Mouse (Mus musculus) kidney, adult 18-20 months (tissue): Measurements from ENCODE around the gene Tm4sf5.
A peak's percentile ranks its signal among the peaks of the same experiment; 100 is the strongest.
"Not testable (repeated sequence)": the region's sequence is repeated elsewhere in the genome, so short reads cannot be mapped to it uniquely, and the experiment has no call there.

Experiments used
- DNase-seq: peaks from one replicate; pipeline ENCODE4 v3.0.0; 2021

Gene Tm4sf5

DNA sequence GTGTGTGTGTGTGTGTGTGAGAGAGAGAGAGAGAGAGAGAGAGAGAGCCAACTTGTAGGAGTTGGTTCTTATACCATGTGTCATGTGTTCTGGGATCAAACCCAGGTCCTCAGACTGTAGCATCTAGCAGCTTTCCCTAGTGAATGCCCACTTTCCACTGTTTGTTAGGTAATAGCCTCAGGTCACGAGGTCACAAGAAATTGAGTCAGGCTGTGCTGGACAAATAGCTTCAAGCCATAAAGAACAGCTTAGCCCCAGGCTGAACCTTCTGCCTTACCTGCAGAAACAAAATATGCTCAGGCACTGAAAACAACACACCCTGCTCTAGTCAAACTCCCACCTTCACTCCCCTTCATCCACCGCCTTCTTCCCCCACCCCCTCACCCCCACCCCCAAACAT is 6.2 kb downstream of the Tm4sf5 start:
- no peak for DNase-seq

DNA sequence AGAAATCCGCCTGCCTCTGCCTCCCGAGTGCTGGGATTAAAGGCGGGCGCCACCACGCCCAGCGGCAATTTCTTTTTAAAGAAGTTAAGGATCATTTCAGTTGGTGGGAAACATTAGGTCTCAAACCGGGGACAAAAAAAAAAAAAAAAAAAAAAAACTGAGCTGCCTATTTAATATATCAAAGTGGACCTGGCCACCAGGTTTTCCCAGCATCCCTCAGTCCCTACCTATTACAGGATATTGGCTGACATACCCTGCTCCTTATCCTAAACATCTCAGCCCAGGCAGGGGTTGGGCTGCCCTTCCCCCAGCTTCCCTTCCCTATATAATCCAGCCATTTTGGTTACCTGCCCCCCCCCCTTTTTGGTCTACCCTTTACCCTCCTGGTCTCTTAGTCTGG is 6.8 kb downstream of the Tm4sf5 start:
- DNase-seq, result no peak

- DNase-seq, result no peak
Observed at GRCm38 (mm10) chr11:70512709-70513342, 7.8 kb downstream of the Tm4sf5 start.

DNA sequence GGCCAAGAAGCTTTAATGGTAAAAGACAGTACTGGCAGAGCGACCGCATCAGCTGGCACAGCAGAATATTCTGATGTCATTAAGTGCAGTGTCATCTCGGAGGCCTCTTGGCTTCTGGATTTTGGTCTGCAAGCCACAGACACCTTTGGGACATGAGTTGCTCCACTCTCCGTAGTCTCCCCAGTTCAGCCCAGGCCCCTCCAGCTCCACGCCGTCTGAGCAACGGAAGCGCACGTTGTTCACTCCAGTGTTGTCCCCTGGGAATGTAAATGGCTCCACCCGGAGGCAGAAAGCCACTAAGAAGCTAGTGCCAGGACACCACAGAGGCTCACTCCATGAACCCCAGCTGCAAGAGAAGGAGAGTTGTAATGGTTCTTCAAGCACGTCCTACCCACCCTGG is 8.5 kb downstream of the Tm4sf5 start:
- DNase-seq, result no peak

GRCm38 (mm10) chr11:70514288-70514687 is 9.2 kb downstream of the Tm4sf5 start, which contains the start of gene Vmo1:
Gene Vmo1 (minus strand): TSS chr11:70514616.
- no peak for DNase-seq

- peak; percentile 31 for DNase-seq
Observed at GRCm38 (mm10) chr11:70516352-70516751, 11.3 kb downstream of the Tm4sf5 start.

GRCm38 (mm10) chr11:70518436-70518835 is 13.4 kb downstream of the Tm4sf5 start:
- DNase-seq, result no peak

GRCm38 (mm10) chr11:70518923-70519322 is 13.9 kb downstream of the Tm4sf5 start, which contains the start of gene Gltpd2:
Gene Gltpd2 (plus strand): TSS chr11:70519196.
- DNase-seq, result no peak

- DNase-seq, result peak; percentile 52
Observed at GRCm38 (mm10) chr11:70520178-70520769, 15.2 kb downstream of the Tm4sf5 start.

DNA sequence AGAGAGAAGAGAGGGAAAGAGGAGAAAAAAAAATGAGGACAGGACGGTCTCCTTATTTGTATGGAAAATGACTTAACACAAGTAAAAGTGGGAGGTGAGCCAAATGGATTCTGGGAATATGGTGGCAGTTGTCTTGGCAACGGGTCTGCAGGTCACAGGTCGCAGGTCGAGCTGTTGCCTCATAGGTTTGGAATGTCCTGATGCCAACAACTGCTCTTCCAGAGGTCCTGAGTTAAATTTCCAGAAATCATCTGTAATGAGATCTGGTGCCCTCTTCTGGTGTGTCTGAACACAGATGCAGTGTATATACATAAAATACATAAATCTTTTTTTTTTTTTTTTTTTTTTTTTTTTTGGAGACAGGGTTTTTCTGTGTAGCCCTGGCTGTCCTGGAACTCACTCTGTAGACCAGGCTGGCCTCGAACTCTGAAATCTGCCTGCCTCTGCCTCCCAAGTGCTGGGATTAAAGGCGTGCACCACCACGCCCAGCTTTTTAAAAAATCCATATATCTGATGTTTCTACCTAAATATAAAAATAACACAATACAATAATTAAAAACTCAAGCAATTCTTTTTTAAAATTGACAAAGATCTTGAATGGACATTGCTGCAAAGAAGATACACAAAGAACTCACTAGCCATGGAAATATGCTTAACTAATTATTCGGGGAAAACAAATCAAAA is 18.4 kb downstream of the Tm4sf5 start:
- DNase-seq, result not testable (repeated sequence)

DNA sequence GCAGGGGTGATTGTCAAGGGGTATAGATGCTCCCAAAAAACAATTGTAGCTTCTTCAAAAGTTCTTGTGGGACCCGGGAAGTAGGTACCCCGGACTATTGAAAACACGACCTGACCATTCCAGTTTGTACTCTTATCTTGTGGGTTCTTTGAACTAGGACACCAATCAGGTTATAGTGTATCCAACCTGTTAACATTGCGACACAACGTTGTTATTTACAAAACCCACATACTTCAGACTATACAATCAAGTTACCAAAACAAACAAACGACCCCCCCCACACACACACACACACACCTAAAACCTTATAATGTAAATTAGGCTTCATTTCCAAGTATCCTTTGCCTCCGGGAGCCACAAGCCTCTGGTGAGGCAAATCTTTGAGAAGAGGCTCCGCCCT is 19.7 kb downstream of the Tm4sf5 start:
- no peak for DNase-seq

- peak; percentile 90 for DNase-seq
Observed at GRCm38 (mm10) chr11:70525184-70525678, 20.2 kb downstream of the Tm4sf5 start, which contains the start of gene Psmb6. Gene Psmb6 (plus strand): TSS chr11:70525367.

DNA sequence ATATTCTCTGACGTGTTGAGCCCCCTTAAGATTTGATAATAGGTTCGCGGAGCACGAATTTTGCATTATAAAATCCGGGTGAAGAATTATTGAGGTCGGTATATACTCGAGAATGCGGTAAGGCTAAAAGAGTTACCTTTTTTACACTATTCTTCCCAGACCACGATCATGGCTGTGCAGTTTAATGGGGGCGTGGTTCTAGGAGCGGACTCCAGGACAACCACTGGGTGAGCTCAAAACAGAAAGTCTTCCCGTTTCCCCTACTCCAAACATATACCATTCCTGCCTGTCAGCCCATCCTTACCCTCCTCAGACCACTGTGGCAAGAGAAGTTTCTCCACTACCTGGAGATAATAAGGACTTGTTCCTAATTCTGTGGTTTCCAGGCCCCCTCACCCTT is 20.7 kb downstream of the Tm4sf5 start:
- no peak for DNase-seq

GRCm38 (mm10) chr11:70526211-70526610 is 21.2 kb downstream of the Tm4sf5 start:
- DNase-seq, result no peak

- DNase-seq, result no peak
Observed at GRCm38 (mm10) chr11:70528610-70529009, 23.6 kb downstream of the Tm4sf5 start.

DNA sequence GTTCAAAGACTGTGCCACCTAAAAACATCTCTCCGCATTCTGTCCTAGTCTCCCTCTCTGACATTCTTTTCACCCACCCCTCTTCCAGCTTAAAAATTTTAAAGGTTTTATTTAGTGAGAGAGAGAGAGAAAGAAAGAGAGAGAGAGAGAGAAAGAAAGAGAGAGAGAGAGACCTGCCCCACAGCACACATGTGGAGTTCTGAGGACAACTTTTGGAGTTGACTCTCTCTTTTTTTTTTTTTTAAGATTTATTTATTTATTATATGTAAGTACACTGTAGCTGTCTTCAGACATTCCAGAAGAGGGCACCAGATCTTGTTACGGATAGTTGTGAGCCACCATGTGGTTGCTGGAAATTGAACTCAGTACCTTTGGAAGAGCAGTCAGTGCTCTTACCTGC is 26.0 kb downstream of the Tm4sf5 start:
- DNase-seq, result not testable (repeated sequence)

DNA sequence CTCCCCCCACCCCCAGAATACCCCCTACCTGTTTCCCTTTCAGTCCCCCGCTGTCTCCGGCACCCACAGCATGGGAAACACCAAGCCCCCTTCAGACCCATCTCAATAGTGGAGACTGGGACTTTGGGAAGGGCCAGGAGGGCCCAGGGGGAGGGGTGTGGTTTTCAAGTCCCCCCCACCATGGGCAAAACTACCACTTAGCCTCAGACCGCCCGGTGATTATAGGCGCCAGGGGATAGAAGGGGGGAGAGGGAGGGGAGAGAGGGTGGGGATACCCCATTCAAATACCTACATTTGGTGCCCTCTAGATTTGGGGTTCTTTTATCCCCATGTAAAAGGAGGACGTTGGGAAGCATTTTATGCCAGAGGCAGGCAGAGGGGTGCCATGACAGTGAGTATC is 27.8 kb downstream of the Tm4sf5 start, which contains the start of gene Gm40193:
Gm40193 (minus strand) TSS at position 101 of the 400 bp plus-strand sequence.
- no peak for DNase-seq

- no peak for DNase-seq
Observed at GRCm38 (mm10) chr11:70539423-70539822, 34.4 kb downstream of the Tm4sf5 start.

GRCm38 (mm10) chr11:70539877-70540587 is 35.0 kb downstream of the Tm4sf5 start, which contains the start of gene Pld2:
Gene Pld2 (plus strand): TSS chr11:70540064.
- DNase-seq, result peak; percentile 87

DNA sequence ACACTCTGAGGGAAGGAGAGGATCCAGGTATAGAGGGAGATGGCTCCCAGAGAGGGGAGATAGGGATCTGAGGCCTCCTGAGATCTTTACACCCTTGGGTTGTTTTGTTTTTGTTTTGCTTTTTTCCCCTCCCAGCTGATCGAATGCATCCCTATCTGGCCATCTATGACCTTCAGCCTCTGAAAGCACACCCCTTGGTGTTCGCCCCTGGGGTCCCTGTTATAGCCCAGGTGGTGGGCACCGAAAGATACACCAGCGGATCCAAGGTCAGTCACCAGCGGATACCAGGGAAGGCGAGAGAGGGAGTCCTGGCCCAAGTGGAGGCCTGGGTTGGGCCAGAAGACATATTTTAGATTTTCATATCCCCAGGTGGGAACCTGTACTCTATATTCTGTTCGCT is 35.9 kb downstream of the Tm4sf5 start:
- DNase-seq, result no peak

- no peak for DNase-seq
Observed at GRCm38 (mm10) chr11:70541415-70541814, 36.4 kb downstream of the Tm4sf5 start.

DNA sequence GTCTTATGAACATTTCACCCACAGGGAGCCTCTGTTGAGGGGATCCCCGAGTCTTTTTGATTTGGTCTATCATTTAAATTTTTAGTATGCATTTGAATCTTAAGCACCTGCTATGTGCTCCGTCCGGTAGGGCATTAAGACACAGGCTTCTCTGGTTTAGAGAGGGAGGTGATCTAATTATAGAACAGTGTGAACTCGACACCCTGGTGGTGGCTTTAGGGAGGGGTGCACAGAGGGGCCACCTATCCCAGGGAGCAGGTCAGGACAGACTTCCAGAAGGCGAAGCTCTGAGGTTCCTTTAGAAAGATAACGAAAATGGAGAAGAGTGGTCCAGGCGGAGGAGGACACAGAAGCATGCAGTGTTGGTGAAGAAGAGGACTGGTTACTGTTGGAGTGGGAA is 39.5 kb downstream of the Tm4sf5 start:
- no peak for DNase-seq

DNA sequence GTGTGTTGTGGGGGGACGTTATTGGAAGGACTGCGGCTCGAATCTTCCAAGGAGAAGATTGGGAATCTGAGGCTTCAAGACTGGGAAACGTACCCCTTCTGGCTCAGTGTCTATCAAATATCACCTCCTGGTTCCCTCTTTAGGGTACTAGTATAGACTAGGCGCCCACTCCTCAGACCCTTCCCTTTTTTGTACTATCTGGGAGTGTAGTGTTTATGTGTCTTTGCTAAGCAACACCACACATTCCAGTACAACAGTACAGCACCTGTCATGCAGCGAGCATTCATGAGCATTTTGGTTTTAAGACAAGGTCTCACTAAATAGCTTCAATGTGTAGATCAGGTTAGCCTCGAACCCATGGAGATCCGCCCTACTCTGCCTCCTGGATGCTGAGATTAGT is 46.5 kb downstream of the Tm4sf5 start:
- no peak for DNase-seq
